In genomic region chr1:85898761-85899387, GRCm38 (mm10) we compare ENCODE assay signal across 10 mouse cellular contexts. TPM values are rescaled to one million over a fixed set of nuclear protein-coding genes. Genes with fewer than 3 reads are reported as not detected.
DNase-seq lines count a peak whose midpoint lies in the region; ATAC-seq lines count a peak whose summit lies in the region.
"Had no signal": no experiment of that assay in that cellular context is flagged by ENCODE, and none has a peak within 500 bp of the region (broad histone marks: within the 10 kb centered on the region; RNA-seq: fewer than 3 reads in every experiment).

No protein-coding gene starts in this region.

- DNase-seq in heart, postnatal 36 days, result no peak
- DNase-seq in cerebellum, adult 18-20 months, result peak; percentile 72 to 76
- peak; percentile 63 for DNase-seq in forebrain, embryonic 14.5 days (ENCODE audit: low spot score)
- no peak for DNase-seq in midbrain, embryonic 10.5 days (ENCODE audit: low spot score)
- DNase-seq in layer of hippocampus, adult 18-20 months (ENCODE audit: low spot score in 2 of 2), result no peak
- DNase-seq in kidney, postnatal 10 days, result no peak
- DNase-seq in urinary bladder, postnatal 36 days (ENCODE audit: low spot score in 2 of 2), result no peak
- DNase-seq: adrenal gland, postnatal 14 days had no signal

- no peak overlapping the region; the same call in 1 of the 2 replicates for H3K9ac ChIP-seq in heart, embryonic 15.5 days
- H3K9ac ChIP-seq in forebrain, embryonic 14.5 days (ENCODE audit: low read length), result peak overlapping the region; percentile 43
- H3K9ac ChIP-seq: liver, embryonic 14.5 days had no signal

- intact Hi-C loops in heart, postnatal 36 days (cut with DNase I), result loop anchor here (5.0 kb wide), 1 partner anchor 47 kb away; no protein-coding TSS in a partner anchor

- ATAC-seq in heart, embryonic 15.5 days (replicated peaks; ENCODE audit: insufficient number of reproducible peaks, insufficient read depth, low FRiP score, low read depth), result no peak
- ATAC-seq in forebrain, embryonic 14.5 days, result no peak

- H3K4me3 ChIP-seq in heart, embryonic 15.5 days, result no peak overlapping the region
- H3K4me3 ChIP-seq in forebrain, embryonic 14.5 days (ENCODE audit: low read depth, low read length), result no peak overlapping the region
- H3K4me3 ChIP-seq in midbrain, embryonic 10.5 days, result peak overlapping the region; percentile 16; the same call in 1 of the 2 replicates

- peak overlapping the region; percentile 67 for H3K27ac ChIP-seq in heart, embryonic 15.5 days
- H3K27ac ChIP-seq in forebrain, embryonic 14.5 days (ENCODE audit: low read depth, low read length), result peak overlapping the region; percentile 87
- H3K27ac ChIP-seq in midbrain, embryonic 10.5 days (replicated peaks), result peak overlapping the region; percentile 72
- H3K27ac ChIP-seq: liver, embryonic 14.5 days had no signal

- 64% methylated on average over 12 of the region's 12 CpGs for WGBS in heart, embryonic 15.5 days
- WGBS in forebrain, embryonic 14.5 days, result 14% methylated on average over 12 of the region's 12 CpGs
- WGBS in midbrain, embryonic 10.5 days, result 21% methylated on average over 12 of the region's 12 CpGs

- no peaks in the 10 kb centered on the region for H3K27me3 ChIP-seq in heart, embryonic 15.5 days
- H3K27me3 ChIP-seq in forebrain, embryonic 14.5 days (replicated peaks; ENCODE audit: control insufficient read depth, insufficient read depth, low read length), result no peaks in the 10 kb centered on the region
- no peaks in the 10 kb centered on the region for H3K27me3 ChIP-seq in midbrain, embryonic 10.5 days (ENCODE audit: low read depth, poor library complexity, severe bottlenecking)

- no peaks in the 10 kb centered on the region for H3K9me3 ChIP-seq in heart, embryonic 15.5 days (replicated peaks)
- no peaks in the 10 kb centered on the region for H3K9me3 ChIP-seq in forebrain, embryonic 14.5 days (replicated peaks; ENCODE audit: control insufficient read depth, low read length)
- no peaks in the 10 kb centered on the region for H3K9me3 ChIP-seq in midbrain, embryonic 10.5 days (replicated peaks)

- H3K4me2 ChIP-seq in heart, embryonic 15.5 days, result 0 out of 2 replicates have a peak overlapping the region, but pooled peaks have one; percentile 85
- H3K4me2 ChIP-seq in forebrain, embryonic 14.5 days (ENCODE audit: low read length), result peak overlapping the region; percentile 93

- H3K4me1 ChIP-seq in heart, embryonic 15.5 days (replicated peaks), result peaks cover 84% of the 10 kb centered on the region
- H3K4me1 ChIP-seq in forebrain, embryonic 14.5 days (ENCODE audit: control insufficient read depth, insufficient read depth, low read length), result peaks cover 72% of the 10 kb centered on the region
- peaks cover 74% of the 10 kb centered on the region for H3K4me1 ChIP-seq in midbrain, embryonic 10.5 days

- no peaks in the 10 kb centered on the region for H3K36me3 ChIP-seq in heart, embryonic 15.5 days
- peaks cover 13% of the 10 kb centered on the region for H3K36me3 ChIP-seq in forebrain, embryonic 14.5 days (ENCODE audit: control insufficient read depth, insufficient read depth, low read length)
- peaks cover 22% of the 10 kb centered on the region for H3K36me3 ChIP-seq in midbrain, embryonic 10.5 days

RNA-seq across cellular contexts. Expression of gene Itm2c, which starts 4.8 kb away (rescaled TPM):
- polyA plus RNA-seq in heart, embryonic 15.5 days (2015; fragmentation: Nextera tagmentation; extraction: Ambion mirVana), result 181 and 231 TPM in 2 replicates
- total RNA-seq in heart, postnatal 36 days (2021), result 10 to 100 TPM; 61.5 to 66.5 TPM
- 149 and 157 TPM in 2 replicates for polyA plus RNA-seq in forebrain, embryonic 14.5 days (2014; fragmentation: Nextera tagmentation; extraction: Ambion mirVana)
- polyA plus RNA-seq in midbrain, embryonic 10.5 days (2016; fragmentation: Nextera tagmentation; extraction: Ambion mirVana), result 121 and 137 TPM in 2 replicates
- total RNA-seq in layer of hippocampus, adult 18-20 months (2021), result 100 to 1,000 TPM; 867 to 891 TPM

RNA-seq across cellular contexts. Expression of gene 4933407L21Rik, which starts 29.4 kb away (rescaled TPM):
- polyA plus RNA-seq in heart, embryonic 15.5 days (2015; fragmentation: Nextera tagmentation; extraction: Ambion mirVana), result 0.04 and 0.18 TPM in 2 replicates
- not detected for total RNA-seq in heart, postnatal 36 days (2021)
- 4.0 and 4.2 TPM in 2 replicates for polyA plus RNA-seq in forebrain, embryonic 14.5 days (2014; fragmentation: Nextera tagmentation; extraction: Ambion mirVana)
- polyA plus RNA-seq in midbrain, embryonic 10.5 days (2016; fragmentation: Nextera tagmentation; extraction: Ambion mirVana), result 0.20 and 1.0 TPM in 2 replicates
- 1 to 10 TPM; 3.3 to 4.1 TPM for total RNA-seq in layer of hippocampus, adult 18-20 months (2021)

Comparison
In these comparisons a context has a peak if more than half of its experiments do, and no peak if none do; other contexts are left out.
1. DNase-seq: peak in cerebellum, adult 18-20 months (2 of 2) and forebrain, embryonic 14.5 days (single experiment); none in heart, postnatal 36 days (0 of 2), midbrain, embryonic 10.5 days (single experiment), layer of hippocampus, adult 18-20 months (0 of 2), kidney, postnatal 10 days (single experiment) and urinary bladder, postnatal 36 days (0 of 2).
2. Peak in every context shown above with its lines, with median percentiles within 50 percentile points of each other: H3K27ac ChIP-seq.